Mouse (Mus musculus): ENCODE data around the gene Cep170.

- TF ChIP-seq CTCF (IDR thresholded peaks at IDR 0.05; ENCODE audit: low read depth, low read length) (no peak), POLR2A (IDR thresholded peaks at IDR 0.05; ENCODE audit: extremely low read depth, insufficient read depth, low read length) (no peak)
These were observed 39.1 kb upstream of the Cep170 start for GRCm38 (mm10) chr1:176852813-176853590.
